Mouse (Mus musculus): ENCODE measurements at regions not wholly inside any gene's neighbourhood (a gene's known extent, or its start where the extent isn't known, plus 50 kb on each side); places are given as distances from the start of the nearest gene placed in this dataset.

GRCm38 (mm10) chr1:121188895-121189294, 143.5 kb downstream of the Insig2 start:
- no peaks in the 10 kb centered on the region for H3K27me3 ChIP-seq (ENCODE audit: control insufficient read depth, insufficient read depth, low read length)
- H3K4me3 ChIP-seq (ENCODE audit: extremely low read depth, insufficient read depth, insufficient read length) = no peak overlapping the region
- no peaks in the 10 kb centered on the region for H3K36me3 ChIP-seq (ENCODE audit: control insufficient read depth, insufficient read depth, low read length)
- 37% methylated on average over 2 of the region's 2 CpGs for WGBS
- no peak for TF ChIP-seq CTCF (IDR thresholded peaks at IDR 0.05; ENCODE audit: extremely low read depth, insufficient read depth, insufficient read length, insufficient replicate concordance)
- TF ChIP-seq POLR2A (IDR thresholded peaks at IDR 0.05; ENCODE audit: low read depth, low read length) = no peak
- no peak overlapping the region for H3K27ac ChIP-seq (ENCODE audit: insufficient read depth, low read length)
- no peaks in the 10 kb centered on the region for H3K4me1 ChIP-seq (ENCODE audit: control insufficient read depth, insufficient read depth, insufficient read length)
- no peak for DNase-seq (ENCODE audit: low read depth in 1 of 2, low spot score in 2 of 2)

GRCm38 (mm10) chr1:121194800-121195199, 137.6 kb downstream of the Insig2 start:
- Histone ChIP-seq H3K4me1 (ENCODE audit: control insufficient read depth, insufficient read depth, insufficient read length) (no peaks in the 10 kb centered on the region), H3K27me3 (ENCODE audit: control insufficient read depth, insufficient read depth, low read length) (no peaks in the 10 kb centered on the region), H3K4me3 (ENCODE audit: extremely low read depth, insufficient read depth, insufficient read length) (no peak overlapping the region), H3K36me3 (ENCODE audit: control insufficient read depth, insufficient read depth, low read length) (no peaks in the 10 kb centered on the region), H3K27ac (ENCODE audit: insufficient read depth, low read length) (no peak overlapping the region)
- WGBS = 89% methylated on average over 4 of the region's 4 CpGs
- no peak for DNase-seq (ENCODE audit: low read depth in 1 of 2, low spot score in 2 of 2)
- TF ChIP-seq POLR2A (IDR thresholded peaks at IDR 0.05; ENCODE audit: low read depth, low read length) = no peak
- no peak for TF ChIP-seq CTCF (IDR thresholded peaks at IDR 0.05; ENCODE audit: extremely low read depth, insufficient read depth, insufficient read length, insufficient replicate concordance)

- no peak overlapping the region for H3K27ac ChIP-seq (ENCODE audit: insufficient read depth, low read length)
- H3K4me1 ChIP-seq (ENCODE audit: control insufficient read depth, insufficient read depth, insufficient read length) = no peaks in the 10 kb centered on the region
- H3K4me3 ChIP-seq (ENCODE audit: extremely low read depth, insufficient read depth, insufficient read length) = no peak overlapping the region
- DNase-seq (ENCODE audit: low read depth in 1 of 2, low spot score in 2 of 2) = no peak
- H3K36me3 ChIP-seq (ENCODE audit: control insufficient read depth, insufficient read depth, low read length) = no peaks in the 10 kb centered on the region
- 12% methylated on average over 2 of the region's 2 CpGs for WGBS
- H3K27me3 ChIP-seq (ENCODE audit: control insufficient read depth, insufficient read depth, low read length) = no peaks in the 10 kb centered on the region
- TF ChIP-seq POLR2A (IDR thresholded peaks at IDR 0.05; ENCODE audit: low read depth, low read length) (no peak), CTCF (IDR thresholded peaks at IDR 0.05; ENCODE audit: extremely low read depth, insufficient read depth, insufficient read length, insufficient replicate concordance) (peak; percentile 31; the same call in 1 of the 2 replicates)
These were observed 116.5 kb downstream of the Insig2 start for GRCm38 (mm10) chr1:121215843-121216242.

- 86% methylated on average over 11 of the region's 11 CpGs for WGBS
- H3K4me1 ChIP-seq (ENCODE audit: control insufficient read depth, insufficient read depth, insufficient read length) = no peaks in the 10 kb centered on the region
- no peak overlapping the region for H3K4me3 ChIP-seq (ENCODE audit: extremely low read depth, insufficient read depth, insufficient read length)
- no peak for TF ChIP-seq POLR2A (IDR thresholded peaks at IDR 0.05; ENCODE audit: low read depth, low read length)
- no peak for TF ChIP-seq CTCF (IDR thresholded peaks at IDR 0.05; ENCODE audit: extremely low read depth, insufficient read depth, insufficient read length, insufficient replicate concordance)
- no peak overlapping the region for H3K27ac ChIP-seq (ENCODE audit: insufficient read depth, low read length)
- H3K27me3 ChIP-seq (ENCODE audit: control insufficient read depth, insufficient read depth, low read length) = no peaks in the 10 kb centered on the region
- H3K36me3 ChIP-seq (ENCODE audit: control insufficient read depth, insufficient read depth, low read length) = no peaks in the 10 kb centered on the region
- DNase-seq (ENCODE audit: low read depth in 1 of 2, low spot score in 2 of 2) = no peak
These were observed 108.1 kb downstream of the Insig2 start for GRCm38 (mm10) chr1:121224250-121224649.

GRCm38 (mm10) chr1:121226466-121227232, 105.7 kb downstream of the Insig2 start:
- H3K36me3 ChIP-seq (ENCODE audit: control insufficient read depth, insufficient read depth, low read length) = no peaks in the 10 kb centered on the region
- 57% methylated on average over 15 of the region's 15 CpGs for WGBS
- H3K4me1 ChIP-seq (ENCODE audit: control insufficient read depth, insufficient read depth, insufficient read length) = no peaks in the 10 kb centered on the region

GRCm38 (mm10) chr1:121227233-121227594, 105.2 kb downstream of the Insig2 start:
- no peaks in the 10 kb centered on the region for H3K4me1 ChIP-seq (ENCODE audit: control insufficient read depth, insufficient read depth, insufficient read length)
- 78% methylated on average over 6 of the region's 6 CpGs for WGBS
- H3K36me3 ChIP-seq (ENCODE audit: control insufficient read depth, insufficient read depth, low read length) = no peaks in the 10 kb centered on the region
- TF ChIP-seq CTCF (IDR thresholded peaks at IDR 0.05; ENCODE audit: extremely low read depth, insufficient read depth, insufficient read length, insufficient replicate concordance) (no peak), POLR2A (IDR thresholded peaks at IDR 0.05; ENCODE audit: low read depth, low read length) (no peak)
- no peak overlapping the region for H3K4me3 ChIP-seq (ENCODE audit: extremely low read depth, insufficient read depth, insufficient read length)
- DNase-seq (ENCODE audit: low read depth in 1 of 2, low spot score in 2 of 2) = no peak
- H3K27ac ChIP-seq (ENCODE audit: insufficient read depth, low read length) = no peak overlapping the region
- H3K27me3 ChIP-seq (ENCODE audit: control insufficient read depth, insufficient read depth, low read length) = no peaks in the 10 kb centered on the region

More at GRCm38 (mm10) chr1:121226466-121227232, 105.7 kb downstream of the Insig2 start:
- DNase-seq (ENCODE audit: low read depth in 1 of 2, low spot score in 2 of 2) = no peak
- H3K27ac ChIP-seq (ENCODE audit: insufficient read depth, low read length) = no peak overlapping the region
- no peaks in the 10 kb centered on the region for H3K27me3 ChIP-seq (ENCODE audit: control insufficient read depth, insufficient read depth, low read length)
- H3K4me3 ChIP-seq (ENCODE audit: extremely low read depth, insufficient read depth, insufficient read length) = no peak overlapping the region
- TF ChIP-seq POLR2A (IDR thresholded peaks at IDR 0.05; ENCODE audit: low read depth, low read length) (no peak), CTCF (IDR thresholded peaks at IDR 0.05; ENCODE audit: extremely low read depth, insufficient read depth, insufficient read length, insufficient replicate concordance) (no peak)

- no peak for TF ChIP-seq CTCF (IDR thresholded peaks at IDR 0.05; ENCODE audit: extremely low read depth, insufficient read depth, insufficient read length, insufficient replicate concordance)
- TF ChIP-seq POLR2A (IDR thresholded peaks at IDR 0.05; ENCODE audit: low read depth, low read length) = no peak
- WGBS = 71% methylated on average over 6 of the region's 6 CpGs
- H3K4me1 ChIP-seq (ENCODE audit: control insufficient read depth, insufficient read depth, insufficient read length) = no peaks in the 10 kb centered on the region
- no peaks in the 10 kb centered on the region for H3K36me3 ChIP-seq (ENCODE audit: control insufficient read depth, insufficient read depth, low read length)
- DNase-seq (ENCODE audit: low read depth in 1 of 2, low spot score in 2 of 2) = no peak
- H3K4me3 ChIP-seq (ENCODE audit: extremely low read depth, insufficient read depth, insufficient read length) = no peak overlapping the region
- no peak overlapping the region for H3K27ac ChIP-seq (ENCODE audit: insufficient read depth, low read length)
- H3K27me3 ChIP-seq (ENCODE audit: control insufficient read depth, insufficient read depth, low read length) = no peaks in the 10 kb centered on the region
These were observed 88.8 kb downstream of the Insig2 start for GRCm38 (mm10) chr1:121243576-121243975.
